Mouse (Mus musculus): ENCODE results near the gene C1ql2. TPM values are rescaled to one million over a fixed set of nuclear protein-coding genes. Genes with fewer than 3 reads are reported as not detected.

Gene C1ql2
- polyA plus RNA-seq, 1 experiment from 2014 or later = not detected

GRCm38 (mm10) chr1:120337970-120338369 lies 2.4 kb upstream of the C1ql2 start:
- no peak for TF ChIP-seq CTCF (IDR thresholded peaks at IDR 0.05)
- CTCF ChIA-PET = no interaction called here
- H3K27me3 ChIP-seq = peaks cover 49% of the 10 kb centered on the region
- no peak for DNase-seq (ENCODE audit: low read depth, low spot score)
- in situ Hi-C loops (cut with MboI; ENCODE audit: low pct_unique_long_range_greater_than_20kb) = no loop called here
- ATAC-seq = no peak
- POLR2A ChIA-PET = interaction anchor here (0.5 to 0.7 kb wide), 2 partner anchors 166 to 264 kb away, joined by 3 to 5 read pairs; no protein-coding TSS in a partner anchor

- in situ Hi-C loops (cut with MboI; ENCODE audit: low pct_unique_long_range_greater_than_20kb) = no loop called here
- DNase-seq (ENCODE audit: low read depth, low spot score) (no peak), ATAC-seq (no peak)
- no peak for TF ChIP-seq CTCF (IDR thresholded peaks at IDR 0.05)
- H3K27me3 ChIP-seq = peaks cover 49% of the 10 kb centered on the region
- ChIA-PET CTCF (no interaction called here), POLR2A (no interaction called here)
These were observed 842 bp downstream of the C1ql2 start for GRCm38 (mm10) chr1:120341172-120341675.

GRCm38 (mm10) chr1:120341811-120342370 lies 1.5 kb downstream of the C1ql2 start:
- POLR2A ChIA-PET = no interaction called here
- DNase-seq (ENCODE audit: low read depth, low spot score) (no peak), ATAC-seq (no peak)
- TF ChIP-seq CTCF (IDR thresholded peaks at IDR 0.05) = no peak
- CTCF ChIA-PET = no interaction called here
- peaks cover 49% of the 10 kb centered on the region for H3K27me3 ChIP-seq
- in situ Hi-C loops (cut with MboI; ENCODE audit: low pct_unique_long_range_greater_than_20kb) = no loop called here

- TF ChIP-seq CTCF (IDR thresholded peaks at IDR 0.05) = no peak
- ATAC-seq (no peak), DNase-seq (ENCODE audit: low read depth, low spot score) (no peak)
- peaks cover 49% of the 10 kb centered on the region for H3K27me3 ChIP-seq
- in situ Hi-C loops (cut with MboI; ENCODE audit: low pct_unique_long_range_greater_than_20kb) = no loop called here
- CTCF ChIA-PET = no interaction called here
- POLR2A ChIA-PET = no interaction called here
These were observed 2.0 kb downstream of the C1ql2 start for GRCm38 (mm10) chr1:120342371-120342821.

GRCm38 (mm10) chr1:120345001-120345400 lies 4.6 kb downstream of the C1ql2 start:
- DNase-seq (ENCODE audit: low read depth, low spot score) (no peak), ATAC-seq (no peak)
- TF ChIP-seq CTCF (IDR thresholded peaks at IDR 0.05) = no peak
- in situ Hi-C loops (cut with MboI; ENCODE audit: low pct_unique_long_range_greater_than_20kb) = no loop called here
- CTCF ChIA-PET = interaction anchor here (0.9 kb wide), 2 partner anchors 8 to 23 kb away, joined by 3 to 4 read pairs; no protein-coding TSS in a partner anchor
- H3K27me3 ChIP-seq = peaks cover 43% of the 10 kb centered on the region
- POLR2A ChIA-PET = no interaction called here

GRCm38 (mm10) chr1:120354387-120354786 lies 14.0 kb downstream of the C1ql2 start:
- ChIA-PET POLR2A (no interaction called here), CTCF (no interaction called here)
- DNase-seq (ENCODE audit: low read depth, low spot score) (no peak), ATAC-seq (no peak)
- in situ Hi-C loops (cut with MboI; ENCODE audit: low pct_unique_long_range_greater_than_20kb) = no loop called here
- peaks cover 15% of the 10 kb centered on the region for H3K27me3 ChIP-seq
- no peak for TF ChIP-seq CTCF (IDR thresholded peaks at IDR 0.05)

GRCm38 (mm10) chr1:120357371-120358274 lies 17.2 kb downstream of the C1ql2 start:
- ATAC-seq (peak; percentile 55), DNase-seq (ENCODE audit: low read depth, low spot score) (peak; percentile 3)
- in situ Hi-C loops (cut with MboI; ENCODE audit: low pct_unique_long_range_greater_than_20kb) = no loop called here
- peaks cover 6% of the 10 kb centered on the region for H3K27me3 ChIP-seq
- CTCF ChIA-PET = interaction anchor here (1.4 kb wide), 1 partner anchor 13 kb away, joined by 3 read pairs; no protein-coding TSS in a partner anchor
- POLR2A ChIA-PET = no interaction called here
- no peak for TF ChIP-seq CTCF (IDR thresholded peaks at IDR 0.05)

GRCm38 (mm10) chr1:120363638-120364037 lies 23.3 kb downstream of the C1ql2 start:
- ATAC-seq (peak; percentile 52), DNase-seq (ENCODE audit: low read depth, low spot score) (no peak)
- in situ Hi-C loops (cut with MboI; ENCODE audit: low pct_unique_long_range_greater_than_20kb) = no loop called here
- H3K27me3 ChIP-seq = no peaks in the 10 kb centered on the region
- POLR2A ChIA-PET = no interaction called here
- CTCF ChIA-PET = no interaction called here
- TF ChIP-seq CTCF (IDR thresholded peaks at IDR 0.05) = no peak

GRCm38 (mm10) chr1:120368138-120368537 lies 27.8 kb downstream of the C1ql2 start:
- TF ChIP-seq CTCF (IDR thresholded peaks at IDR 0.05) = peak; percentile 43
- ChIA-PET POLR2A (no interaction called here), CTCF (interaction anchor here (0.8 to 1.5 kb wide), 2 partner anchors 23 to 170 kb away, joined by 3 to 4 read pairs; no protein-coding TSS in a partner anchor)
- ATAC-seq (no peak), DNase-seq (ENCODE audit: low read depth, low spot score) (no peak)
- in situ Hi-C loops (cut with MboI; ENCODE audit: low pct_unique_long_range_greater_than_20kb) = no loop called here
- no peaks in the 10 kb centered on the region for H3K27me3 ChIP-seq

GRCm38 (mm10) chr1:120374131-120374530 lies 33.7 kb downstream of the C1ql2 start:
- no peak for TF ChIP-seq CTCF (IDR thresholded peaks at IDR 0.05)
- peaks cover 6% of the 10 kb centered on the region for H3K27me3 ChIP-seq
- ChIA-PET POLR2A (no interaction called here), CTCF (no interaction called here)
- in situ Hi-C loops (cut with MboI; ENCODE audit: low pct_unique_long_range_greater_than_20kb) = no loop called here
- DNase-seq (ENCODE audit: low read depth, low spot score) = no peak
- ATAC-seq = no peak

GRCm38 (mm10) chr1:120374832-120375231 lies 34.5 kb downstream of the C1ql2 start:
- H3K27me3 ChIP-seq = peaks cover 6% of the 10 kb centered on the region
- in situ Hi-C loops (cut with MboI; ENCODE audit: low pct_unique_long_range_greater_than_20kb) = no loop called here
- ATAC-seq (no peak), DNase-seq (ENCODE audit: low read depth, low spot score) (no peak)
- CTCF ChIA-PET = no interaction called here
- TF ChIP-seq CTCF (IDR thresholded peaks at IDR 0.05) = no peak
- POLR2A ChIA-PET = no interaction called here

All from Patski (cell line).